Mouse (Mus musculus) megakaryocyte, embryonic 14.5 days (primary cell): ENCODE data around the gene Mef2b.

Source experiments
- FLI1 ChIP-seq: IDR thresholded peaks from 2 replicates; pipeline ENCODE4 v1.6.1; 2012; ENCODE audit warnings: low read length, inconsistent platforms, mixed read lengths
- GATA1 ChIP-seq: IDR thresholded peaks from 3 replicates; pipeline ENCODE4 v1.6.1; 2012; ENCODE audit warnings: mixed read lengths, low read length, inconsistent platforms, borderline replicate concordance

- TF ChIP-seq GATA1 (no peak), FLI1 (no peak)
Observed at GRCm38 (mm10) chr8:70110451-70110850, 29.1 kb upstream of the Mef2b start.
